Mouse (Mus musculus) kidney, adult 9 months (tissue): ENCODE data around the gene Golm1.

Experiments used
- DNase-seq: peaks from one replicate; pipeline ENCODE4 v3.0.0; 2022

The Golm1 gene

DNA sequence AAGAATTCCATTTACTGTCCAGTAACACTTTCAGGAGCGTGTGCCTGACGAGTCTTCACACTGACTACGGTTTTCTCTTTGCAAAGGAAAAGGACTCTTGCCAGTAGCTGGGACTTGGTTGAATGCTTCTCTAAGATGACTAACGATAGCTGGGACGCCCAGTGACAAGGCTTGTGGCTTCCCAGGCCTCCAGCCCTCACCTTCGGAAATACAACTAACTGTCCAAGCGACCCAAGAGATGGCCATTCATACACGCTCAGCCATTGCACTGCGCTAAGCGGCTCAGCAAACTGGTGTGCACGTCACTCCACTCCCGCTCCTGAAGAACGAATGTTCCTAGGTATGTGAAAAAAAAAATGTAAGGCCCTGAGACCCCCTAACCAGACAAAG lies 855 bp downstream of the Golm1 start:
- peak; percentile 13 for DNase-seq

DNA sequence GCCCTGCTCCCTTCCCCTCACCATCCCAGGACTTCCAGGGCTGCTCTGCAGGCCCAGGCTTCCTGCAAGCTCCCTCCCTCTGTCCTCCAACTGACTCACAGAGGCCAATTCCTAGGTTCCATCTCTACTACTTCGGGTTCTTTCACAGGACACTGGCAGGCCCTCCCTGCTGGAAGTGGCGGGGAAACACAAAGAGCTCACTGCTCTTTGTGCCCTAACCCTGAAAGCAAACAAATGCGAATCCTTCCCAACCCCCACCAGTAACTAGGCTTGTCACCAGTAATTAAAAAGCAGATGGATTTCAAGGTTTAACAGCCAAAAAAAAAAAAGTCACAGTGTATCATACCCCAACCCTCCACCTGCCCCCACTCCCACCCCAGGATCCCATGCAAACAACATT lies 1.4 kb downstream of the Golm1 start:
- DNase-seq: no peak

DNA sequence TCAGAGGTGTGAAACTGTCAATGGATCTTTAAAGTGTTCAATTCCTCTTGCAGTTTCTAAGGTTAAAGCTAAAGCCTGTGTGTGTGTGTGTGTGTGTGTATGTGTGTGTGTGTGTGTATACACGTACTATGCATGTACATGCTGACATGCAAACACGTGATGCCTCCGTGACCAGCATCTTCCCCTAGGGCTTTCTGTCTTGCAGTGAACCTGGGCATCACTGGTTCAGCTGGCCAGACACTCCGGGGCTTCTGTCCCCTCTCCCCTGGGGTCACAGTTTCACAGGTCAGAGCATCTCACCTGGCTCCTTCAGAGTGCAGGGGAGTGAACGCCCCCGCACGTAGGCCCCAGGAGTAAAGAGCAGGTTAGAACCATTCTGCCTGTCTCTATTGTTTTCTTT lies 2.0 kb downstream of the Golm1 start:
- DNase-seq: no peak

DNA sequence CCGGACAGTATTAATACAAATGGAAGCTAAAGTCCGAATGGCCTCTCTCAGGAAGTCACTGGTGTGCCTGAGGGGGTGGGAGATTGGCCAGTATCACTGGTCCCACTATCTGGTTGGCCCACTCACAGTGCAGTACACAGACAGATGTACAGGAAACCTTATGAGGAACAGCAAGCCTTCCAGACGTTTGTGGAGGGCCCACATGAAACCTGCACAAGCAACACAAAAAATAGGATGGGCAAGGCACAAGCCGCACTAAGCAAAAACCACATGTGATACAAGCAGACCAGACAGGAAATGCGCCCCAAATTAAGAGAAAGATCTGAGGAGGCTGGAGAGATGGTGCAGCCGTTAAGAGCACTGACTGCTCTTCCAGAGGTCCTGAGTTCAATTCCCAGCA lies 3.4 kb downstream of the Golm1 start:
- DNase-seq: no peak

DNA sequence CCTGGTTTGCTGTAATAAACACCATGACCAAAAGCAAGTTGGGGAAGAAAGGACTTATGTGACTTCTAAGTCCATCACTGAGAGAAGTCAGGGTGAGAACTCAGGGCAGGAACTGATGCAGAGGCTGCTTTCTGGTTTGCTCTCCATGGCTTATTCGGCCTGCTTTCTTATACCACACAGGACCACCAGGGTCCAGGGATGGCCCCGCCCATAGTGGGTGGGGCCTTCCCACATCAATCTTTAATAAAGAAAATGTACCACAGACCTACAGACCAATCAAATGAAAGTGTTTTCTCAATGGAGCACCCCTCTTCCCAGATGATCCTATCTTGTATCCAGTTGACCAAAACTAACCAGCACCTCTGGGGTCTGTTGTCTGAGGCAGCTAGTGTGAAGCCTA lies 4.1 kb downstream of the Golm1 start:
- no peak for DNase-seq

DNA sequence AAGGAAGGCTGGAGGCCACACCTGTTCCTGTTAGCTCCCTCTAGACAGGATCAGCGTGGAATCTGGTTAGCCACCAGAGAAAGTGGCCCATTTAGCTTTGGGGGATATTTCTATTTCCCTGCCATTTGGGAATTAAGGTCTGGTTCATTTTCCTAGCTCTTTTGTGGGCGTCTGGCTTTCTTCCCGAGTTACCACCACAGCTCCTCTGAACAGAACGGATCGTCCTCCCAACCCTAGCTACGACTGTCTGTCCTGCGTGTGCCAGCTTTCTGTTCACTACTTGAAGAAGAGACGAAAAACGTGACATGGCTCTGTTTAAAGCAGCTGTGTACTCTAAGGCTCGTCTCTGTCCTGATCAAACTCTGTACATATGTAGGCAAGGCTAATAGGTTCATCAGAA lies 5.7 kb downstream of the Golm1 start:
- DNase-seq: no peak

DNA sequence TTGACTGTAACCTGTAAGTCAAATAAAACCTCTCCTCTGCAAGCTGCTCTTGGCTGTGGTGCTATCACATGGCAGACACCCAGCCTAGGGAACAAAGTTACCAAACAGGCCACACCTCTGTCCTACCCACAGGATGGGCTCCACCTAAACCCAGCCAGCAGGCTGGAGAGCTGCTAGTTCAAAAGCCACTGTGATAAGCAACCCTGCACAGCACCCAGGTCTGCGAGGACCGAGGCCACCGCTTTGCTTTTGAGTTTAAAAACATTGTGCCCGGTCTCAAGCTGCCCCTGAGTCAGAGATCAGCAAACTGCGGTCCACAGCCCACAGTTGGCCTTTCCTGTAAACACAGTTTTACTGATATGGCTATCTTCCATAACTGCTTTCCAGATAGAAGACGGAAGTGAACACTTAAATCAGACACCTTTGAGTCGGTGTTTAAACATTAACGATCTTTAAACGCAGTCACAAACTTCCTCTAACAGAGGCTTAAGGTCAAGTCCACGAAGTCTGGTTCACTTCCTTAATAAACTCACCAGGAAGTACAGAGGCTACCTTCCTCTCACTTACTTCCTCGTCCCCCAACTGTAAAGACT lies 7.0 kb downstream of the Golm1 start:
- peak; percentile 45 for DNase-seq

DNA sequence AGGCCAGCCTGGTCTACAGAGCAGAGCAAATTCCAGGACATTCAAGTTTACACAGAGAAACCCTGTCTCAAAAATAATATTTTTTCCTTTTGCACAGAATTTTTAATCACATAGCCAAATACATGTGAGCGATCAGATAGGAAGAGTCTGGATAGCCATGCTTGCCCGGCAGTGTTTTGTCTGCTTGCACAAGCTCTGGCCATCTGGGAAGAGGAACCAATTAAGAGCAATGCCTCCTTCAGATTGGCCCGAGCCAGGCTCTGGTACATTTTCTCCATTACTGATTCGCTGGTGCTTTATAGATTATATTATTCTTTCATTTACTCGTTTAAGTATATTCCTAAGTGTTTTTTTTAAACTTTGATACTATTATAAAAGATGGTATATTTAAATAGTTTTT lies 7.8 kb downstream of the Golm1 start:
- DNase-seq: no peak

DNA sequence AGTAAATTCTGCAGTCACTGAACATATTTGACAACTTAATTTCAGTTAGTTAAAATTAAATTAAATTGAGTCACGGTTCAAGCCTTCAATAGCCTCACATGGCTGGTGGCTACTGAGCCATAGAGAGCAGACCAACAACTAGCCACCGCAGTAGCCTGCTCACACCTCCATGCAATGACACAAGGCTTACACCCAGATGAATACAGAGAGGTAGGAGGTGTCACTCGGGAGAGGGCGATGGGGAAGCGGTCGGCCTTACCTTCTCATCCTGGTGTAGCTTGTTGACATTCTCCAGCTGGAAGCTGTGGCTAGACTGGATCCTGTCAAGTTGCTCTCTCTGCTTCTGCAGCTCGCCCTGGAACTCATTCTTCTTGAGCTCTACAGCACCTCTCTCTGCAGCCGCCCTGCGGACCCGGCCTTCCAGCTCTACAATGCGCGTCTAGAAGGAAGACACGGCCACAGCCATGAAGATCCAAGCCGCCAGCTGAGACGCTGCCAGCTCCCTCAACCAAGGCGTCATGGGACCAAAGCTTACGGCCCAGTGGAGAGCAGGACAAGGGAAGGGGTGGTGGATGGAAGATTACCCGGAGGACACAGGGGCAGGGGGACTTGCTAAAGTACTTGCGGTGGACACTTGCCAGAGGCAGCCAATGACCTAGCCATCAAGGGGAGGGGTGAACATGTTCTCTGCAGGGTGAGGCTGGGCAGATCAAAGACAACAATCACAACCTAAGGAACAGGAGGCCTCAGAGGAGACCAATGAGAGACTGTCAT lies 11.5 kb downstream of the Golm1 start:
- peak; percentile 44 for DNase-seq

DNA sequence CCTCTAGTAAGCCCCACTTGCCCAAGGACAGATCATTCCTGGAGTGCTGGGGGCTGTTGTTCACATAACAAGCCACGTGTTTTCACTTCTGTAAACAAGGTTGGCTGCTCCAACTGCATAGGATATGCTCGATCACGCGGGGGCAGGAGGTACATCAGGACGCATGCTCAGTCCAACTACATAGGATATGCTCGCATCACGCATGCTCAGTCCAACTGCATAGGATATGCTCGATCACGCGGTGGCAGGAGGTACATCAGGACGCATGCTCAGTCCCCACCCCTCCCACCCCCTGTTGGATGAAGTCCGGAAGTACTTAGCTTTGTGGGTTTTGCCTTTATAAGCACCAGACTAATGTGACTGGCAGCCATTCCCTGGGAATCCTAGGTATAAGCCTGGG lies 13.6 kb downstream of the Golm1 start:
- no peak for DNase-seq

DNA sequence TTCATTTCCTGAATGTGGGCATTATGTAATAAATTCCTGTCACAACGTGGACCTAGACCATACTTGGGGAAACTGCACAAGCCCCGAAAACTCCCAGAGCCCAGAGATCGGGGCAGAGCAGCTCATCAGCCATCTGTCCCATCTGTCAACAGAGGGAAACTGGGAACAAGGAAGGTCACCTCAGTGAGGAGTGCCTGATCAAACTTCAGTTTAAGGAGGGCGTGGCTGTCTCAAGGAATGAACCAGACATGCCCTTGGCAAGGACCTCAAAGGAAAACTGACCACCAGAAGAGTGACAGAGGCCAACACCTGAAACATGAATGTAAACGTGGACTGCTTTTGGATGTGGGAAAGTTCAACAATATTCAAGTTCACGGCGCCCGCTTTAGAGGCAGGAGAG lies 14.2 kb downstream of the Golm1 start:
- DNase-seq: no peak

DNA sequence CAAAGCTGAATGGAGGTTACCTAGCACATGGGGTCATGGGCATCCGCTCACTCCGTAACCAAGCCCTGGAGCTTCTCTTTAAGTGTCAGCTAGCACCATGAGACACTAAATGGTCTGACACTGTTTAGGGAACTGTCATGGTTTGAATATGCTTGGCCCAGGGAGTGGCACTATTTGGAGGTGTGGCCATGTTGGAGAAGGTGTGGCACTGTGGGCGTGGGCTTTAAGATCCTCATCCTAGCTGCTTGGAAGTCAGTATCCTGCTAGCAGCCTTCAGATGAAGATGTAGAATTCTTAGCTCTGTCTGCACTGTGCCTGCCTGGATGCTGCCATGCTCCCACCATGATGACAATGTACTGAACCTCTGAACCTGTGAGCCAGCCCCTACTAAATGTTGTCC lies 15.2 kb downstream of the Golm1 start:
- no peak for DNase-seq

DNA sequence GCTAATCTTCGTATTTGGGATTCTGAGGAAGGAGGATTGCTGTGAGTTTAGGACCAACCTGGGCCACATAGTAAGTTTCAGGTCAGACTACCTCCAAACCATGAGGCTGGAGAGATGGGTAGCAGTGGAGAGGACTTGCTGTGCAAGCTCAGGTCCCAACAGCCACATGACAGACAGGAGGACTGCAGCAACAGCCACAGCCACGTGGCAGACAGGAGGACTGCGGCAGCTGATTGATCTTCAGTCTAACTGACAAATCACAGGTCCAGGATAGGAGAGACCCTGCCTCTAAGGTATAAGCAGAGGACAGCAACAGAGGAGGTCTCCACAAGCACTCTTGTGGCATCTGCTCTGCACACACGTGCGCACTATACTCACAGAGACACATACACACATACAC lies 17.8 kb downstream of the Golm1 start:
- DNase-seq: no peak

DNA sequence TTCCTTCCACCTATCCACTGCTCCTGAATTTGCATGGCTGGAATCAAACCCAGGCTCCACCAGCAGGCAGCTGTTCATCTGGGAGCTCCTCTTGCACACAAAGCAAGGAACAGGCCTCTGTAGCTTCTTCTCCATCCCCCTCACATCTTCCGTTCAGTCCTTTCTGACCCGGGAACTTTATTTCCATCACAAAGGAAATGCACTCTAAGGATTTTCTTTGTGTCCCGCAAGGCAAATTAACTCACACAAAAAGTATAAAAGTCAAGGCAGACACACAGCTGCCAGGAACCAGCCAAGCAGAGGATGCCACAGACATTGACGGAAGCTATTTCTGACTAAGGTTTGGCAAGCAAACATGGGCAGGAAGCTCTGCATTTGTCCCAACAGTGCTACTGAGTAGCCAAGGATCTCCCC lies 18.6 kb downstream of the Golm1 start:
- peak; percentile 44 for DNase-seq

DNA sequence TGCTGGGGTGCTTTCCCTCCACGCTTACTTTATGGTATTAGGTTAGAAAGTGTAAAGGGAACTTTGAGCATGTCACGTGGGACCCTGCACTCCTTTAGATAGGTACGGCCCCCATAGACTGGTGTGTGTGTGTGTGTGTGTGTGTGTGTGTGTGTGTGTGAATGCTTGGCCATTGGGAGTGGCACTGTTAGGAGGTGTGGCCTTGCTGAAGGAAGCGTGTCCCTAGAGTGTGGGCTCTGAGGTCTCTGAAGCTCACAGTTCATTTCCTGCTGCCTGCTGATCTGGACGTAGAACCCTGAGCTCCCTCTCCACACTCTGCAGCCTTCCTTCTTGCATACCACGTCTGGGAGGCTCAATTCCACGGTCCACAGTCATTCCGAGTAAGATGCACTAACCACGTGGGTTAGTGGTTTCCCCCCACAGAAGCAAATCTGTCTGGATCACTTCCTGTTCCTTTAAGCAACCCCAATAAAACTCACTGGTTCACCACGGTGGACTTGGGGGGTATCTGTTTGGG lies 19.2 kb downstream of the Golm1 start:
- DNase-seq: peak; percentile 17

DNA sequence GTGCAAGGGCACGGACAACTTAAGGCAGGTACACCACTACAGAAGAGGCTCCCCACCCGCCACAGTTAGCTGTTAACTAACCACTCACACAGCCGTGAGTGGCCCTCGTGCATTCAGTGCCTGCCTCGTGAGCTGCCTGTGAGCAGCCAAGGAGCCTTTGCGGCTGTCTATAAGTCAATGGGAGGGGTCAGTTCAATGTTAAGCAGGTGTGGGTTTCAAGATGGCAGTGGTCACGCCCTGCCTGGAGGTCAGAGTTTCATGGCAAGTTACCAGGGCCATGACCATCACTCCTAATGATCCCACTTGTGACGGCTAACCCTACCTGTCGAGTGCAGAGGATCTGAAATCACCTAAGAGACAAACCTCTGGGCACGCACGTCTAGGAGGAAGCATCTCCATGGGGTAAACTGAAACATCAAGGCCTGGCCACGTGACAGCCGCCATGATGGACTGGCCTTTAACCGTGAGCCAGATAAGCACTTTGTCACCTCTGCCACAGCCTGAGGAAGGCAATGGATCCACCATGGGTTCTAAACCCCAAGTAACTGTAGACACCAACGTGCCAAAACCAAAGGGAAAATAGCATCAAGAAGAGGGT lies 19.8 kb downstream of the Golm1 start:
- DNase-seq: no peak

DNA sequence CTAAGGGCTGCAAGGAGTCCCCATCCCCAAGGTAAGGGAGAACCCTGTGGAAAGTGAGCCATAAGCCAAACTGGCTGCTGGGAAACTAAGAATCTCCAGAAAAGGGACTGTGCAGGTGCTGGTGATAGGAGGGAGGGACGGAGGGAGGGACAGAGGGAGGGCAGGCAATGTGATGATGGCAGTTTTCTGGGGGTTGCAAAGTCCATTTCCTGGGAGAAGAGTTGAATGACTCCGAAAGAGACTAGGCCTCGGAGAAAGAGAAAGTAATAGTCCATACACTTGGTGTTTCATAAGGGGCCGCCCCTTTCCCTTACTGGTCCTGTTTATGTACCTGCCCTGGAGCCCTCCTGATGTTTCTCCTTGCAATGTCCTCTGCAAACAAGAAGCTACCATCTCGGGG lies 21.1 kb downstream of the Golm1 start:
- no peak for DNase-seq

DNA sequence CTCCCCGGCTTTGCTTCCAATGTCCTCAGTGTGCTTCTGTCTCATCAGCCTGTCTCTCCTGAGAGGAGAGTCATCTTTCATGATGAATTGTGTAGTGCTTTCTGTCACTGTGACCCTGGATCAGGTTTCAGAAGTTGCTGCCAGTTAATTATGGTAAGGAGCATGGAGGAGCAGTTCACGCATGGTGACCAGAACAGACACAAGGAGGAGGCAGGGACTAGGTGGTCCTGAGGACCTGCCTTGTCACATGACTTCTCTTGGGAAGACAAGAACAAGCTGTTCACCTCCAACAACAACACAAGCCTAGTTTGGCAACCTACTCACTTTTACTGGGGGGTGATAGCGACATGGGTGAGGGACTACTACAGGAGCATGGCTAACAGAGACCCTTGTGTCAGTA lies 22.5 kb downstream of the Golm1 start:
- DNase-seq: no peak

DNA sequence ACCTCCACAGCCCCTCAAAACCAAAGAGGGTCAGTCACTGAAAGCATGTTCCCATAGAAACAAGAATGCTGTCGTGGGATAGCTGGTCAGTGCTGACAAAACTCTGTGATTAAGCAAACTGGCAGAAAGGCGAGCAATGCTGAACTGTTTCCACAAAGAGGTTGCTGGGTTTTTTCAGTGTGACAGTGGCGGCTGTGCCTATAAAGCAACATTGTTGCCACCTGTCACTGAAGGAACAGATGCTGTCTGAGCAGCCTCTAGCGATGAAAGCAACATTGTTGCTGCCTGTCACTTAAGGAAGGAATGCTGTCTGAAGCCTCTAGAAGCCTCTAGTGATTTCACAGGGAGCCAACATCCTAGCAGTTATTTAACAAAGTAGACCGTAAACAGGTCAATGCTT lies 23.0 kb downstream of the Golm1 start:
- DNase-seq: no peak

DNA sequence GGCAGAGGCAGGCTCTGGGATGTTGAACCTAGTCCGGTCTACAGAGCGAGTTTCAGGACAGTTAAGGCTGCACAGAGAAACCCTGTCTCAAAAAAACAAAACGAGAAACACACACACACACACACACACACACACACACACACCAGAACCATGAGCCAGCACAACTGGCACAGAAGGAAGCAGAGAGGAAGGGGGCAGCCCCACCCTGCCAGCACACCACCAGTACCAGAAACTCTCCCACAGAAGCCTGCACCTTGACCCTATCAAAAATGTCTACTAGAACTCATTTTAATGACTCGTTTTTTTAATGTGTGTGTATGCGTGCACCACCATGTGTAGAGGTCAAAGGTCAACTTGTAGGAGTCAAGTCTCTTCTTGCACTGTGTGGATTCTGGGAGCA lies 25.8 kb downstream of the Golm1 start:
- DNase-seq: no peak

DNA sequence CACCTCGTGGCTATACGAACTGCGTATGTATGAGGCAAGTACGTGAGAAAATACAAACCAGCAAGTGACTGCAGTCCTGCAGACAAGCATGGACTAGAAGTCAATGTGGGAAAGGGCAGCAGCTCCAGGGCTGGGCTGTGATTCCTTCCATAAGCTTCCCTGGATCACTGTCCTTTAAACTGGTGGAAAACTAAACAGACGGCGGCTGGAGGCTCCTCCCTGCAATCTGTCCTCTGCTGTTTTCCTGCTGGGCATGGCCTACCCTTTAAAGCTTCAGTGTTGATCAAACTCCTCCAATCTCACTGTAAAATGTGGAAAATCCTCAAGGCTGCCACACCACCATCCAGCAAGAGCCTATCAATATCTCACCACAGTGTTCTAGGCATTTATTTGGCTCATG lies 27.0 kb downstream of the Golm1 start:
- DNase-seq: no peak

DNA sequence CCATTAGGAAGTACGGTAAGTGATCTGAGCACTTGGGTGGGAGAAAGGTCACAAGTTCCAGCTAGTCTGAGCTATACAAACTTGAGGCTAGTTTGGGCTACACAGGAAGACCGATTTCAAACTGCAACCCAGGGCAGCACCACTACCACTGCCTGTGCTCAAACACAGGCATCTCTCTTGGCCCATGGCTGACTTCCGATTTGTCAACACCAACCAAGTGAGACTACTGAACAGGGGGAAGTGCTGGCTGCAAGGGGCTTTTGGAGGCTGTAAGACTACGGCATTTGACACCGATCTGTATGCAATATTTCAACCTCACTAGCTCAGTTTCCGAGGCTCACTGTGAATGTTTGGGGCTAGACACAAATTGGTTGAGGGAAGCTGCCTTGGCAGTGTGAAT lies 28.1 kb downstream of the Golm1 start:
- no peak for DNase-seq

DNA sequence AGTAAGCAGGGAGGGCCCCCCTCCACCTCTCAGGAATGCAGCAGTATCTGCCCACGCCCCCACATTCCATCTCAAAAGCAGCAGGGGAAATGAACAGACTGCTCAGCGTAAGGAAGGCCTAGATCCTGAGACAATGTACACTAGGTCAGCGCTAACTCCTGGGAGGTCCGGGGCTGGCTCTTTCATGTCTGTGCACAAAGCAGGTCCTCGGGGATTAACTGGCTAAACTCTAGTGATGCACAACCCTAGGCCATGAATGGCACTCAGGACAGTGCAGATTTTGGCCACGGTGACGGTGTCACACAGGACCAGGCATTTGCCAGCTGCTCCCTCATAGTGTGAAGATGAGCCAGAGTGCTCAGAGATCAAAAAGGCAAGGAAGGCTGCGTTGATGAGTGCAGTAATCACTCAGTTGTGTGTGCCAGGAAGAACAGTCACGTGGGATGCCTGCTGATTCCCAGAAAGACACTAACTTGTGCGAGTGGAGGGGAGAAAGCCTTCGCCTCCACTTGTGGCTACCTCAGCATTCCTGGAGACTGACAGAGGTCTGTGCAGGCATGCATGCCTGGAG lies 28.9 kb downstream of the Golm1 start:
- DNase-seq: peak; percentile 36

DNA sequence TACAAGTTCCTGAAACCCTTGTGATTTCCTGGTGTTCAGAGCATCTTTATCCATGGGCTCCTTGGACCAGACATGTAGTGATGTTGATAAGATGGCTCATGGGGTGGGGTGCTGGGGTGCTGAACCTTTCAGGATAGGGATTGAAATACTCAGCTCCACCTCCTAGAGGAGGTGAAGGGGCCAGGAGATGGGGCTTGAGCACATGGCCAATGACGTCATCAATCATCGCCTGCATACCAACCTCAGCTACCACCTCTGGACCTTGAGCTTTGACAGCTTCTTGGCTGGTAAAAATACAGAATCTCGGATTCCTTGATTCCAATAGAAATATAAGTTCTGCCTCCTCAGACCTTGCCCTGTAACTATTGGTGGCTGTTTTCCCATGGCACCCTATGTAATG lies 30.1 kb downstream of the Golm1 start:
- DNase-seq: no peak
